Mouse (Mus musculus) B cell, adult 2 months (primary cell): ENCODE results near the gene Pla2g5.
A peak's percentile ranks its signal among the peaks of the same experiment; 100 is the strongest.
"Not testable (repeated sequence)": the region's sequence is repeated elsewhere in the genome, so short reads cannot be mapped to it uniquely, and the experiment has no call there.

ENCODE experiments used
- DNase-seq, 2 experiments: peaks; one replicate each; pipeline ENCODE4 v3.0.0; 2022

Pla2g5 gene

DNA sequence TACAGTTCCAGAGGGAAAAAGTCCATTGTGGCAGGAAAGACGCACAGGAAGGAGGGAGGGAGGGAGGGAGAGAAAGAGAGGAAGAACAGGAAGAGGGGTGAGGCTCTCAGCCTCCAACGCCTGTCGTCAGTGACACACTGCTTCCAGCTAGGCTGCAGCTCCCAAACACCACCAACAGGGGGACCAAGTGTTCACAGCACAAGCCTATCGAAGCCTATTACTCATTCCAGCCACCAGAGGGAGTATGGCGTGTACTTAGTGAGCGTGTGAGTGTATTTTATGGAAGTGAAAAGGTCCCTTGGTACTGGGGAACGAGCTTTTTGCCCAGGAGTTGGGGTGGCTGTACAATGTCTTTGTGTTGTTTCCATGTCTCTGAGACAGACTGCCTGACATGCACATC, 6.8 kb downstream of the Pla2g5 start:
- DNase-seq = peak; percentile 61 to 67

DNA sequence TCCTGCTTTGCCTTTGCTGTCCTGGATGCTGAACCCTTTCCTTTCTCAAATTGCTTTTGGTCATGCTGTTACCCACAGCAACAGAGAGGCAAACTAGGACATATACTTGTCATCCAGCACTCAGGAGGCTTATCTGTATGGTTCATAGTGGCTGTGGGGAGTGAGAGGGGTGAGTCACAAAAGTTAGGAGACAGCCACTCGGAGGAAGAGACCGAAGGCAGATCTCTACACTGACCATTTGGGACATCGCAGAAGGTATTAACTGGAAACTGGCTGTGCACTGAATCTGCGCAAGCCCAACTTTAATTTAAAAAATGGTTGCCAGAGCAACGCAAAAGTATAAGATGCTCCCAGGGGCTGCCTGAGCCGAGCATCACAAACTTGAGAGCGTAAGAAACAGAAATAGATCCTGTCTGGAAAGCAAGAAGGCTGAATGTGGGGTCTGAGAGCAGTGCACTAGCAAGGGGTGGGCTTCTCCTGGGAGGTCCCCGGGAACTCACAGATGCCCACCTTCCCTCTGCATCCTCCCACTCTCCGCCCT, 8.1 kb downstream of the Pla2g5 start:
- DNase-seq = no peak

DNA sequence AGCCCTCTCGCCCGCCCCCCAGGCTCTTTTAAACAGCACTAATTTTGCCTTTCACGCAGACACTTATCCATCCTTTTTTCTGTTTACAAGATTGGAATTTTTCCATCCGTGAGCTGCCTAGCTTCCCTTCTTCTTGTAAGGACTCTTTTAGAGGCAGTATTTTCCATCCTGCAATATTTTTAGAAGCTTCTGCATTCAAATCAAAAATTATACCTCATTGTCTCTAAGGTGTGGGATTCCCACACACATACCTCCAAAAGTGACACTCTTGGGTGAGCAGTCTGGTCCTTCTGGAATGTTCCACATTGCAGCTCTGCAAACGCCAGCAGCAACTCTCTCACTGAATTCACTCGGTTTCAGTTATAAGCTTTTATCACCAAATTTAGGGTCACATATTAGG, 10.3 kb downstream of the Pla2g5 start:
- DNase-seq = no peak

DNA sequence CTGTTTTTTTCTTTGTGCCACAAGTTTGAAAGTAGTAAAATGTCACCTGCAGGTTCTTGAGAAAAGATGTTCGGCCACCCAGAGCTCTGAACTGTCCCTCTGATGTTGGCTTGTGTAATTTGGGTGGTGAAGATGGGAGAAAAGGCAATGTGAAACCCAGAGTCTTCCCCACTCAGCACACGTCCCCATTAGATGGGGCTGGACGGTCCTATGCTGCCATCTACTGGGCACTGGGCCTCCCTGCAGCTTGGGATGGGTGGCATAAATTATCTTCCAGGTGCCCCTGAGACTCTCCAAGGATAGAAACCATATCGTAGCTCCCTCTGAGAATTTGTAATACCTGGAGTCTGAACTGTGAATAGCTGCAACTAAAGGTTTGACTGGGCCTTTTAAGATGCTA, 11.8 kb downstream of the Pla2g5 start:
- peak; percentile 72 to 75 for DNase-seq

DNA sequence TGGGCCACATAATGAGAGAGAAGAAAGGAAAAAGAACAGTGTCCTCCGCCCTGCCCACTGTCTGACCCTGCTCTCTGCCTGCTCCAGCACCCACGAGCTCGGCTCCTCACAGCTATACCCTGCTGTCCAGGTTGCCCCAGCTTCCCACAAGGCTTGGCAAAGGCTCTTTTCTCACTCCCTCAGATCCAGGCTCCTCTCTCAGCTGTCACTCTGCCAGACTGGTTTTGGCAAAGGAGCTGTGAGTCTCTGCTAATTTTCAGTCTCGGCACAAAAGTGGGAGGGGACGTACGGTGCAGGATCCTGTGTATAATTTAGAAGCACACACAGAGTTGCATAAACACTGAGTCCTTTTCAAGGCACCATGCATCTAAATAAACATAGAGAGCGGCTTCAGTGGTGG, 21.9 kb downstream of the Pla2g5 start:
- no peak for DNase-seq

DNA sequence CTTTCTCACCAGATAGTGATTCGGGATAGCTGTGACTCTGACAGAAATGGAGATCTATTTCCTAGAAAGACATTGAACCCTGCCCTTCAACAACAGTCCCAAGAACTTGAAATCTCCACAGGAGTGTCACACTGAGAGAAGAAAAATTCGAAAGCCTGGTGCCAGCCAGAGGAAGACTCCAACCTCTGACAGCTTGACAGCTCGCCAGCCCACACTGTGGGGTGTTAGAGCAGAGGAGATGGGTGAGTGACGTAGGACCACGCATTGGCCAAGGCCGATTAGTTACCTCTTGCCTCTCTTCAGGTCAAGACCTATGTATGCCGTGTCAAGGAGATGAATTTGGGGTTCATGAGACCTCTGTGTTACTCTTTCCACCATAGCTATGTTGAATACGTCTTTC, 22.6 kb downstream of the Pla2g5 start:
- no peak for DNase-seq

DNA sequence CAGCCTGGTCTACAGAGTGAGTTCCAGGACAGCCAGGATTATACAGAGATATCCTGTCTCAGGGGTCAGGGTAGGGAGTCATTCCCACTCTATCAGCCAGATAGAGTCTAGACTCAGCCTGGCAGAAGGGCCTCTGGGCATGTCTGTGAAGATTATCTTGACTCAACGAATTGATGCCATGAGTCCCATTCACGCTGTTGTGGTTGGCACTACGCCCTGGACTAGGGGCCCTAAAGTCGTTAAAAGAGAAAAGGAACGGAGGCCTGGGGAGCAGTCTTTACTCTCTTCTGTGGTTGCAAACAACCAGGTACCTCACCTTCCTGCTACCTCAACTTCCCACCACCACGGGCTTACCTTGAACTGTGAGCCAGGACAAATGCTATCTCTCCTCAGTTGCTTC, 23.5 kb downstream of the Pla2g5 start:
- no peak for DNase-seq

DNA sequence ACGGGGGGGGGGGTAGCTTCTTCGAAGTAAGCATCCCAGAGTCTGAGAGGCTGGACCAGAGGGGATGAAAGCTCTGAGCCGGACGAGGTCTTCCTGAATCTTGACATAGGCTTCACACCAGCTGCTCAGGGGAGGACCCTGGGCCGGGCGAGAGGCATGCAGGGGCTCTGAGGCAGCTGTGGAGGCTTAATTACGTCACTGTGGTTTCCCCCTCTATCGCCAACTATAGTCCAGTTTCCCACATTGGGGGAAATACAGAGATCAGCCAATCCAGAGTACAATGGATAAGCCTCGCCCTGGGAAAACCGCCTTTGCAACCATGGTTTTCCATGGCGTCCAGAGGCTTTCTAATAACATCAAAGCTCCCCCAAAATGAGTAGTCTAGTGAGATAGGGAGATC, 36.1 kb downstream of the Pla2g5 start:
- no peak for DNase-seq

DNA sequence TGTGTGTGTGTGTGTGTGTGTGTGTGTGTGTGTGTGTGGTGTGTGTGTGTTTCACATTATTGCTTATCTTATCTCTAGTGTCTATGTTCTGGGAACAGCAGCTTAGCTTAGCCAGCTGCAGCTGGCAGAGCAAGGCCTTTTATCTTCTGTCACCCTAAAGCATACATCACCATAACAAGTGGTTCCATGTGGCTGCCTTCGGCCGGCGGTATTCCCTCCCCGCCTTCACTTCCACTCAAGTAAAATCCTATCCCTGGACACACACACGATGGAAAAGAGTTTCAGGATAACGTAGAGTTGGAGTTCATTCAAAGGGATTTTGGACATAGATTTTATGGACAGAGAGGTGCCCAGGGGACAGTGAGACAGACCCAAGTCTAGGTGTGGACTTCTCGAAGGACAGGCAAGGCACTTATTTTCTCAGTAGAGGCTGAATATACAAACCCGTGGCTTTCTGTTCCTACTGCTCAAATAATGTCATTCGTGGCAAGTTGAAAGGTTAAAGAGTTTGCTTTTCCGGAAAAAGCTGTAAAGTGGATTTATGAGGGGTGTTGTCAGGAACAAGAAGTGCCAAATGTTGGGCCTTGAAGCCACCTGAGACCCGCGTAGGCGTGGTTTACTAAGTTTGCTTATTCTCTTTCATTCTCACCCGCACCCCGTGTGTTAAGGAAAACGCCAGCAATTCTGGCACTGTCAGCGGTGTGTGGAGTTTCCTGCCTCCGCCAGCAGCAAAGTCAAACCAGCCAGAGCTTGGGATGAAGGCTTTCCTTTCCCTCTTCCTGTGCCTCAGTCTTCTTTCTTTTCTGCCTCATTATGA, 37.3 kb downstream of the Pla2g5 start:
- no peak for DNase-seq

DNA sequence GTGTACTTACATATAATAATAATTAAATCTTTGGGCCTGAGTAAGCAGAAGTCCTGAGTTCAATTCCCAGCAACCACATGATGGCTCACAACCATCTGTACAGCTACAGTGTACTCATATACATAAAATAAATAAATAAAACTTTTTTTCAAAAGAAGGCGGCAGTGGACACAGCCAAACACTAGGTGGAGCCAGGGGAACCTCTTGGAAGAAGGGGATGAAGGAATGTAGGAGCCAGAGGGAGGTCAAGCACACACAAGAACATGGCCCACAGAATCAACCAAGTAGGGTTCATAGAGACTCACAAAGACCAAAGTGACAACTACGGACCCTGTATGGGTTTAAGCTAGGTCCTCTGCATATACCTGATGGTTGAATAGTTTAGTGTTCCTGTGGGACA, 38.6 kb downstream of the Pla2g5 start:
- no peak for DNase-seq

DNA sequence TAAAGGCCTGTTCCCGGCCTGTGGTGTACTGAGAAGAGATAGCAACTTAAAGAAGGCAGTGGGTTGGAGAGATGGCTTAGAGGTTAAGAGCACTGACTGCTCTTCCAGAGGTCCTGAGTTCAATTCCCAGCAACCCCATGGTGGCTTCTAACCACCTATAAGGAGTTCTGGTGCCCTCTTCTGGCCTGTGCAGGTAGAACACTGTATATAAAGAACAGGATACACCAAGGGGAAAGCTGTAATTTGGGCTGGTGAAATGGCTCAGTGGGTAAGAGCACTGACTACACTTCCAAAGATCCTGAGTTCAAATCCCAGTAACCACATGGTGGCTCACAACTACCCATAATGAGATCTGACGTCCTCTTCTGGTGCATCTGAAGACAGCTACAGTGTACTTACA, 39.1 kb downstream of the Pla2g5 start:
- not testable (repeated sequence) for DNase-seq

DNA sequence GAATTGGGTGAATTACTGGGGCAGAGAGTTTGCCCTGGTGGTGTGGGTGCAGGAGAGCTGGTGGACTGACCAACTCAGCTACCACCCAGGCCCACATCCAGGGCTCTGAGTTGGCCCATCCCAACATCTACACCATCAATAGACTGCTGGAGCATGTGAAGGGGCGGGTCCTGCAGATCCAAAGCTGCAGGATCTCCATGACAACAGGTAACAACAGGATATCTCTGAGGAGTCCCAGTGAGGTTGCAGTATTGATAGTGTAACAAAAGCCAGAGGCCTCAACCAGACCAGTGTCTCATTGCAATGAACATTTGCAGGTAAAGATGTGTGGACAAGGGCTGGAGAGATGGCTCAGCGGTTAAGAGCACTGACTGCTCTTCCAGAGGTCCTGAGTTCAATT, 42.2 kb downstream of the Pla2g5 start:
- no peak for DNase-seq

DNA sequence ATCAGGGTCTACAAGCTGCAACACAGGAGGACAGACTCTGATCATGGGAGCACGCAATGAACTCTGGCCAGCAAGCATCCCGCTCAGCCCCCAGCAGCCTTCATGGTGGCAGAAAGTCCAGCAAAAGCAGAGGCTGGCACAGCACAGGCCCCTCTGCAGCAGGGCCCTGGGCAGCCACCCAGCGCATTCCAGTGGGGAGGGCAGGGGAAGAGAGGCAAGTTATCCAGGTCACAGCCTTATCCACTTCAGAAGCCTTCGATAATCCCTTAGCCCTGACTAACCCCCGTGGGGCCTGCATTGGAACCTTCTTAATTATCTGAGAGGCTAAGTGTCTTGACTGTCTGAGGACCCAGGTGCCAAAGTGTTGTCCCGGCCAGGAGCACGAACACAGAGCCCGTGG, 44.2 kb downstream of the Pla2g5 start:
- no peak for DNase-seq

DNA sequence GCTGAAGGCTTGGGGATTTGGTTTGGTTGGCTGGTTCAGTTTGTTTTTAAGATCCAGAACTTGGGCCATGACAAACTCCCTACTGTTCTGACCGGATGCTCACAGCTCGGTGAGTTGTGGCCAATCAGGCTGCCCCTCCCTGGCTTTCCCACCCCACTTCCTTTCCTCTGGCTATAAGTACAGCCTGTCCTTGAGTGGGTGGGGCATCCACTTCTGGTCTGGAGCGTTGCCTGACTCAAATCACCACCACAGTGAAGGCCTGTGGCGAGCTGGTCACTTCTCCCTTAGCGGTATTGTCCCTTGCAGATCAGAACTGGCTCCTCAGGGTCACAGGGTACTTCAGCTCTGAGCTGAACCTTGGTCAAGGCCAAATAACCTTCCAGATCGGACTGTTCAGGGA, 45.5 kb downstream of the Pla2g5 start:
- no peak for DNase-seq

DNA sequence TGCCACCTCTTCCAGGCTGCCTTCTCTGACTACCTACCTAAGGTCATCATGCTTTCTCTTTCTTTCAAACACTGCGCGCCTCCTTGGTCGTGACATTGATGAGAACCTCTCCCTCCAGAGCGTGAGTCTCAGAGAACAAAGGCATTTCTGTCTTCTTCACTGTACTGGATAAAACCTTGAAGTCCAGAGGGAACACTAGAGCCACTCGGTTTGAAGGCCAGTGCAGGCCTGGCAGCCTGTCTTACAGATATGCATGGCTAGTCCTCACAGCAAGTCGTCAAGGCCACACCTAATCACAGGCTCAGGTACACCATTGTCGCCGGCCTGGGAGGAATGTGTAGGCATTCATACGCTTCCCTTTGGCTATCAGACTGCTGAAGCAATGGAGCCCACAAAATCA, 47.1 kb downstream of the Pla2g5 start:
- no peak for DNase-seq

DNA sequence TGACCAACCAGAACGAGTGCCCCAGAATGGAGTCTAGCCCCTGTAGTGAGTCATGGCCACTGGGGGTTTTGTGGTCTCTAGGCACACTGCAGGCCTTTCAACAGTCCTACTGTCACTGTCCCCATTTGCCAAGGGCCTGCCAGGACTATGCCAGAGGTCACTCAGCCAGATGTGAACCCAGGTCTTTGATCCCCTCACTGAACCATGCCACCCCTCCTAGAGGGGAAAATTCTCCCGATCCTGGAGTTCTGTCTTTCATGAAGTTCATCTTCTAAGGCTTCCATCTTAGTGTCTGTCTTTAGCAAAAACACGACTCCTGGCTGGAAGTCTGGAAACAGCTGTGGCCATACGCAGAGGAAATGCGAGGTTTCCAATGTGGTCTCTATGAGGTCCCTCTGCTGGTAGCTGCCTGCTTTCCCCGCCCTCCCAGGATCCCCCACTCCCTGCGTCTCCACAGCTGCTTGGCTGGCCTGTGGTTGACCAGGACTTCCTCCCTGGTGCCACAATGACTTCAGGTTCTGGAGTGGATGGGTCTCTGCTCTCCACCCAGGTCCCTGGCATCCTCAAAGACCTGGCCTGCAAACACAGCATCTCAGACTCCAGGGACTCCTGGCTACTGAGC, 56.3 kb downstream of the Pla2g5 start:
- DNase-seq = no peak

DNA sequence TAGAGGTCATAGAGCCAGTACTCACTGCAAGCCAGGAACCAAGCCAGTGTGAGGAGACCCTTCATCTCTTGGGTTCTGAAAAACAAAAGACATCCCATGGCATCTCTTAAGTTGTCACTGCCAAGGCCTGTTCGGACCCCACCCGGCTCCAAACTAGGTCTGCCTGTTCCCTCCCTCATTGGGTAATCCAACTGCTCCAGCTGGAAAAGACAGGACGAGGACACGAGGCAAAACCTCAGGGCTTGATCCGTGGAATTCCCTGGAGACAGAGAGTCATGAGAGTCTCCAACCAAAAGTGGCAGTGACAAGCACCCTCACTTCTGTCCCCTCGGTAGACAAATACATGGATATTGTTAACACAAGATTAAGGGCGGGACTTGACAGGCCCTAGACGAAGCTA, 57.1 kb downstream of the Pla2g5 start:
- no peak for DNase-seq

DNA sequence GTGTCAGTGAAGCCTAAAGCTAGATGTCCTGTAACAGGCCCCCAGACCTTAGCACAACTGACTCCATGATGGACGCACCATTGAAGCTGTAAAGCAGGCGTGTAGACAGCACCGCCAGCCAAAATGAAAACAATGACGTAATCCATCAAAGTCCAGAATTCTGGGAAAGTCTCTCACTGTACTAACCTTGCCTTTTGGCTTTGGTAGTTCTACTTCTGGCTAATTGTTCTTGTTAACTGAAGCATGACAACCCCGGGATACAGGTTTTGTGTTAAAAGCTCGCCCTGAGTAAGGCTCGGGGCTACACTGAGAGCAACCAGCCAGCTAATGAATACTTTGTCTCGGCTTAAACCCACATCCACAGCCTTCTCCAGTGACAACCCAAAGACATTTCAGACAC, 58.0 kb downstream of the Pla2g5 start:
- DNase-seq = no peak

DNA sequence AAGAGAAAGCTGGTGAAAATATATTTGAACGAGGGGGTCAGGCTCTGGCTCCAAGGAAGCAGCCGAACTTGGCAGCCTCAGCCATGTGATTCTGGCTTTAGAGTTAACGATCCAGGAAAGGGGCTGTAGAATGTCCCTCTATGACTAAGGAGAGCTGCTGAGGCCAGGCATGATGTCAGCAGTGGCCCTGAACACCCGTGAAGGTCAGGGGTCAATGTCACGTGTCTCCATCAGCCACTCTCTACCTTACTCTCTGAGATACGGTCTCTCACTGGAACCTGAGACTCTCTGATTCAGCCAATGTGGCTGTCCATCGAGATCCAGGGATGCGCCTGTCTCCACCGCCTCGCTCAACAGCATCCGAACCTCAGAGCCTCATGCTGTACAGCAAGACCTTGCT, 60.4 kb downstream of the Pla2g5 start:
- DNase-seq = no peak

DNA sequence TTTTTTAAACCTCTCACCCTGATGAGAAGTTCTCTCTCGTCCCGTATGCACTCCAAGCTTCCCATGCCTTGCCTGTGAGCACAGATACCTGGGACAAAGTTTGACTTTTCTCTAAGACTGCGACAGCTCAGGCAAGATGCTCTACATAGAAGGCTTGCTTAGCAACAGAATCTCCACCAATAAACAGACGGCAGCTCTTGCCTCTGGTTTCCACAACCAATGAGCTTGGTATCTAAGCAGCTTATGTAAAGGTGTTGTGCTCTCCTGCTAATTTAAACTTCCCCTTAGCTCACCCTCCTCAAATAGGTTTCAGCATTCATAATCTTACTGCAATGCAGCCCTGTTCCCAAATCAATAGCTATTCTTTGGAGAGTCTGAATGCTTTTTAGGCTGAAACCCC, 61.7 kb downstream of the Pla2g5 start:
- DNase-seq = no peak

DNA sequence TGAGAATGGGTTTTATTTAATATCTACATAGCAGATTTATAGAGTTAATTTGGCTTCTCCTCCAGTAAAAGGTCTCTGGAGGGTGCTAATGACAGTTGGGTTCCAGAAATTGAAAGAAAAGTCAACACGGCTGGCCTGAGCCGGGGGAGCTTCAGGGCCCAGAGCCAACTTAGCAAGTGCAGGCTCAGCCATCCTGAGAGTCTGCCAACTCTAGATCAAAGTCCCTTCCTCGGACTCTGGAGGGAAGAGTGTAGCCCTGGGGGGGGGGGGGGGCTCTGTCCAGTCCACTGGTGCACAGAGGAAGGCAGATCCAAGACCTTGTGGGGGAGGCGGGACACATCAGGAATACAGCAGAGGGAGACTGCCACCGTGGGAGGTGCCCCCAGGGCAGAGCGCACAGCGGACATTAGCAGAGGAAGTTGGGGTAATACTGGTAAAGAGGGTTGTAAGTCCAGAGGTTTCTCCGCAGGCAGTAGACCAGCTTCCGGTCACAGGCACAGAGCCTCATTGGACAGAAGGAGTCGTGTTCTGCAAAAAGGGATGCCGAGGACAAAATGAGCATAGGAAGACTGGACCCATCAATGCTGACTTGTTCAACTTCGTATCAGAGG, 63.0 kb downstream of the Pla2g5 start:
- DNase-seq = no peak

DNA sequence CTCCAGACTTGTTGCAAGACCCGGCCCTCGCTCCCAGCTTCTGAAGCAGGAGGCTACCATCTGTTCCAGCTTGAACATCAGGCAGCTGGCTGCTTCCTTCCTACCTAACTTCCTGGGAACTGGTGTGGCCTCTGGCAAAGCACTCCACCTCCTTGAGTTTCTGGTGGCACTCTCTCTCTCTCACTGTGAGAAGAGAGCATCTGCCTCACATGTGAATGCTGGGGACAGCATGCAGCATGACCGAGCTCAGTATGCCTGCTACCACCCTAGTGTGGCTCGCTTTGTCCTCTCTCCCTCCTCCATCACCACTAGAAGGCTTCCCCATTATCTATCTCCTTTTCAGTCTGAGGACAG, 66.1 kb downstream of the Pla2g5 start:
- no peak for DNase-seq

DNA sequence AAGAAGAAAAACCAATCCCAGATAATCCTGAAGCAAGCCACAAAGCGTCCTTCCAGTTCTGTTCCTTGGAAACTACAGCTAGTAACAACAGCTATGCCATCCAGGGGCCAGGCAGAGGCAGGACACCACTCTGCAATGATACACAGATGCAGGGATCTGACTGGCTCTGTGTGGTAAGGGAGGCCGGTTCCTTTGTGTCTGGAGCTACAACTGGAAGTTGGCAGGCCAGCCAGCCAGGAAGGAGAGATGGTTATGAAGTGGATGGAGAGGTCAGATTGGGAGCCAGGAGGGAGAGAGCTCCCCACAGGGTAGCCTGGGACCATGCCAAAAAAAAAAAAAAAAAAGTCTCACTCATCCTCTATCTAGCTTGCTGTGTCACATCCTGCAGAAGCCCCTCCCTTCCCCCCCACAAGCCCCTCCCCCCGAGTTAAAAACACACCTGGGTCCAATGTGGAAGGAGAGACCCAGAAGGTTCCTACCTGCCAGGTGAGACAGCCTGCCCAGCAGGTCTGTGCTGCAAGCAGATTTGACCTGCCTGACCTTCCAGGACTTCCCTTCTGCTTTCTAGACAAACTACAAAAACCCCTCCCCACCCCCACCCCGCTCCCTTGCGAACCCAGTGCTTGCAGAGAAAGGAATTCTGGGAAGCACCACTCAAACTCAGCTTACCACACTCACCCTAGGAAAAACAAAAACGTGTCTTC, 66.6 kb downstream of the Pla2g5 start:
- no peak for DNase-seq

DNA sequence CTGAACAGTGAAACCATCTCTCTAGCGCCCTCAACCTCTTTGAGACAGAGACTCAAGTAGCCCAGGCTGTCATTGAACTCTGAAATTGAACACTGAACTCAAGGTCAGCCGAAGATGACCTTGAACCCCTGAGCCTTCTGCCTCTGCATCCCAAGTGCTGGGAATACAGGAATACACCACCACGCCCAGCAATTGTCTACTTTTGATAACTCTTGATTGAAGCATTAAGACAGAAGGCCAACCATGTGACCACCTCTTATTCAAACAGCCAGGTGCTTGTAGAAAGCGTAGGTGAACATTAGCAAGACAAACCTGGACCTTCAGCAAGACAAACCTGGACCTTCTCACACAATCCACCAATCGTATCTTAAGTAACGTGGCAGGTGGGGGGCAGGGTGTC, 68.9 kb downstream of the Pla2g5 start:
- no peak for DNase-seq
